Mouse (Mus musculus): Measurements from ENCODE around the gene Ifit3b. TPM values are rescaled to one million over a fixed set of nuclear protein-coding genes. Genes with fewer than 3 reads are reported as not detected.
"Not testable (repeated sequence)": the region's sequence is repeated elsewhere in the genome, so short reads cannot be mapped to it uniquely, and the experiment has no call there.

Gene Ifit3b
- polyA plus RNA-seq (2015; fragmentation: Nextera tagmentation; extraction: Ambion mirVana): 0.25 TPM in 1 of 2 replicates, not detected in the other

DNA sequence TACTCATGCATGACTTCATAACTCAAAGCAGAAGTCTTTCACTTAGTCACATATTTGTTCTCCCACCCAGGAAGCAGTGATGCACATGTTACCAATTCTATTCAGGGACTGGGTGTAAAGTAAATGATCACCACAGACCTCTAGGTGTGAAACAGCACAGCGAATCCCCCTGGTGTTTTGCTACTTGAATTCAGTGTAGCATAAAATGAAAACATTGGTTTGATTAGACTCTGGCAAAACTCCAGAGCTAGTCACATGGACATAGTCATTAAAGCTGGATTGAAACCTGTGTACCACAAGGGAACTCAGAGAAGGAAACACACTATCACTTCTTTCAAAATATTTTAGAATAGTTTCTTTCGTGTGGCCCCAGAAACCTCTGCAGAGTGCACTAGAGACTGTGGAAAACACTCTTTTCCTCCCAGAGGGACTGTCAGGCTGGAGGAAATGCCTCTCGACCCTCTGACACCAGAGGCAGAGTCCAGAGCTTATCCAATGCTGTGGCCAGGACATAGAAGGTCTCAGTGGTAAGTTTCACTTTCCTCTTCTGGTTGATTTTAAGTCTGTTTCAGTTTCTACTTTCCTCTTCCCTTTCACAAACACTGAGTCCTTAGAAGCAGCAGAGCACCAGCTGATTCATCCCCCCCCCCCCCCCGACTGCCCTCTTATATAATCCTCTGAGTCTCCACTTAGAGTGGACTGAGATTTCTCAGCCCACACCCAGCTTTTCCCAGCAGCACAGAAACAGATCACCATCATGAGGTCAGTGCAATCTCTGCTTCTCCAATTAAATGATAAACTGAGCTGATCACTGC is at the start of gene Ifit3b:
Gene Ifit3b, plus strand, starts transcription at position 734 of the 815 bp plus-strand sequence.
- H3K27ac ChIP-seq (ENCODE audit: low read length); H3K27me3 ChIP-seq (ENCODE audit: control insufficient read depth, insufficient read depth, low read depth, low read length): not testable (repeated sequence)

DNA sequence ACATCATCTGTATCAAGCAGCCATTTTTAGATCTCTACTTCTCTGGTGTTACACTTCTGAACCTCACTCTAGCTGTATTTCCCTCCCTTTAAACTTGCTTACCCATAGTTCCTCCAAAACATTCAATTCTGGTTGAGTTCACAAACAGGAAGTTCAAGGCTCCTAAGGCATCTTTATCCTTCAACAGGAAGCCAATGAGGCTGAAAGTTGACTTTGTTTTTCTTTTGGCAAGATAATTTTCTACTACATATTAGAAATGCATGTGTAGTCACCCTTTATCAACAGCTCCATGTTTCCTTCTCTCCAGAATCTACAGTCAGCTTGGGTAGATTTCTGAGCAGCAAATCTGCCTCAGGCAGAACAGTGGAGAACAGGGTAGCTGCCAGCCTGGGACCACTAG is 45.2 kb upstream of the Ifit3b start:
- H3K27ac ChIP-seq (ENCODE audit: low read length): no peak overlapping the region
- no peak for ATAC-seq (ENCODE audit: low read depth)
- H3K27me3 ChIP-seq (ENCODE audit: control insufficient read depth, insufficient read depth, low read depth, low read length): no peaks in the 10 kb centered on the region

More for the DNA sequence above, at the start of gene Ifit3b:
- not testable (repeated sequence) for H3K9ac ChIP-seq (ENCODE audit: low read length); H3K4me3 ChIP-seq (ENCODE audit: low read length); H3K4me2 ChIP-seq (ENCODE audit: low read depth, low read length); H3K4me1 ChIP-seq (replicated peaks; ENCODE audit: control insufficient read depth, insufficient read depth, low read length); H3K36me3 ChIP-seq (ENCODE audit: control insufficient read depth, insufficient read depth, low read length); H3K9me3 ChIP-seq (ENCODE audit: control insufficient read depth, low read length)
- WGBS: 33% methylated on average over 4 of the region's 4 CpGs
- ATAC-seq (ENCODE audit: low read depth): peak; percentile 64

DNA sequence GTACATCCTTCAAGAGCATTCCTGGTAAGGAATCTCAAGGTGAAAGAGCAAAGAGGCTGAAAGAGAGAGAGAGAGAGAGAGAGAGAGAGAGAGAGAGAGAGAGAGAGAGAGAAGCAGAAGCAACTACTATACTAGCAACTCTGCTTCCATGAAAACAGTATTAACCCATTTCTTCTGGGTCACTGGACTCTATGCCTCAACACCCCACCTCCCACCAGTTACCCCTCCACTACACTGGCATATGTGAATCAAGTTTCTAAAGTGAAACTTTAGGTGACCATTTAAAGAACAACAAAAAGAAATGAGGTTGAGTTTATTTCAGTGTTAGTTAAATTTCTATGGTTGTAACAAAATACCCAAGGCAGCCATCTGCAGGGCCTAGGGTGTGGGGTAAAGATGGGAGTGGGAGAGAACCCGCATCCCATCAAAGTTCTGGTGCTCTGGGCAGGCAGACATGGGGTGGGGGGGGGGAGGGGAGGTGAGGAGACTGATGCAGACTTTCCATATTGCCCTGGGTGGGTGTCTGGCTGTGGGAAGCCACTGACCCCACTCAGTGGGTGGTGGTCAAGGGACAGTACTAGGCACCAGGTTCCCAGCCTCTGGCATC is 41.5 kb upstream of the Ifit3b start:
- WGBS: 100% methylated on average over 1 of the region's 1 CpGs

More for the DNA sequence above, 45.2 kb upstream of the Ifit3b start:
- Histone ChIP-seq H3K4me1 (replicated peaks; ENCODE audit: control insufficient read depth, insufficient read depth, low read length) (no peaks in the 10 kb centered on the region), H3K9ac (ENCODE audit: low read length) (no peak overlapping the region), H3K4me3 (ENCODE audit: low read length) (no peak overlapping the region), H3K9me3 (ENCODE audit: control insufficient read depth, low read length) (no peaks in the 10 kb centered on the region), H3K4me2 (ENCODE audit: low read depth, low read length) (no peak overlapping the region), H3K36me3 (ENCODE audit: control insufficient read depth, insufficient read depth, low read length) (no peaks in the 10 kb centered on the region)

DNA sequence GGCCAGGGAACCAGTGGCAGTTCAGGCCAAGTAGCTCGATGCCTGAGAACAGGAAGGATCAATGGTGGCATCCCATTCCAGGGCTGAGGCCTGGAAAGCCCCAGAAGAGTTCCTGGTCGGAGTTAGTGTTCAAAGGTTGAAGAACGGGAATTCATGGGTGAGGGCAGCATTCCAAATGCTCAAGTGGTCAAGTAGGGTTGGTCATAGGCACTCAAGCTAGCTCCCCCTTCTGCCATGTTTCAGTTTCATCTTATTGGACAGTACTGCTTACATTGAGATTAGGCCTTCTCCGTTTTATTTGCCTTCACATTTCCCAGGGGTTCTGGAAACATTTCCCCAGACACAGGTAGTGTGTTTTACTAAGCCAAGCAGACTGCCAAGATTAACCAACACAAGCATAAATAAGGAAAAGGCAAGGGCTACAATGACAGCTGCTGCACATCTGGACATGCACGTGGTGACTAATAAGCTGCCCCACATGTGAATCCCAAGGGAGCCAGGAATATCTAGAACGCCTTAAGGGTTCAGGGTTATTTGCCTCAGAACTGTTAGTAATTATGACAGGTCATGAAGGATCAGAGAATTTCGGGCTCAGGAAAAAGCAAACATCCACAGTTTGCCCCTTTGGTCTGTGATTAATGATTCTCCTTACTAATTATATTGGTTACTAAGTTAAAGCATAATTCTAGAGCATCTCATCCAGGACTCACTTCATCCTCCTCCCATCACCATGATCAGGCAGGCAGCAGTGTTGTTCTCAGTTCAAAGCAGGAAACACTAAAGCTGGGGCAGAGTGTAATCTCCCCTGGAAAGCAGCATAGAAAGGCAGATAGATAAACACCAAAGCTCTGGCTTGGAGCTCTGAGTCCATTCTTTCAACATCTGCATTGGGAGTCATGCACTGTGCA is 38.5 kb upstream of the Ifit3b start:
- no peak overlapping the region for H3K4me2 ChIP-seq (ENCODE audit: low read depth, low read length)
- no peak overlapping the region for H3K4me3 ChIP-seq (ENCODE audit: low read length)
- H3K27ac ChIP-seq (ENCODE audit: low read length): no peak overlapping the region
- no peaks in the 10 kb centered on the region for H3K27me3 ChIP-seq (ENCODE audit: control insufficient read depth, insufficient read depth, low read depth, low read length)
- no peak overlapping the region for H3K9ac ChIP-seq (ENCODE audit: low read length)
- 51% methylated on average over 7 of the region's 7 CpGs for WGBS
- H3K9me3 ChIP-seq (ENCODE audit: control insufficient read depth, low read length): no peaks in the 10 kb centered on the region
- no peaks in the 10 kb centered on the region; the same call in 1 of the 2 replicates for H3K36me3 ChIP-seq (ENCODE audit: control insufficient read depth, insufficient read depth, low read length)
- ATAC-seq (ENCODE audit: low read depth): peak; percentile 78
- H3K4me1 ChIP-seq (replicated peaks; ENCODE audit: control insufficient read depth, insufficient read depth, low read length): peaks cover 3% of the 10 kb centered on the region; the same call in 1 of the 2 replicates

More for the DNA sequence above, 41.5 kb upstream of the Ifit3b start:
- H3K27me3 ChIP-seq (ENCODE audit: control insufficient read depth, insufficient read depth, low read depth, low read length): no peaks in the 10 kb centered on the region
- ATAC-seq (ENCODE audit: low read depth): no peak
- H3K4me1 ChIP-seq (replicated peaks; ENCODE audit: control insufficient read depth, insufficient read depth, low read length): peaks cover 3% of the 10 kb centered on the region; the same call in 1 of the 2 replicates
- no peak overlapping the region for H3K9ac ChIP-seq (ENCODE audit: low read length)
- no peak overlapping the region for H3K4me3 ChIP-seq (ENCODE audit: low read length)
- H3K9me3 ChIP-seq (ENCODE audit: control insufficient read depth, low read length): no peaks in the 10 kb centered on the region
- H3K36me3 ChIP-seq (ENCODE audit: control insufficient read depth, insufficient read depth, low read length): no peaks in the 10 kb centered on the region
- no peak overlapping the region for H3K27ac ChIP-seq (ENCODE audit: low read length)
- H3K4me2 ChIP-seq (ENCODE audit: low read depth, low read length): no peak overlapping the region

DNA sequence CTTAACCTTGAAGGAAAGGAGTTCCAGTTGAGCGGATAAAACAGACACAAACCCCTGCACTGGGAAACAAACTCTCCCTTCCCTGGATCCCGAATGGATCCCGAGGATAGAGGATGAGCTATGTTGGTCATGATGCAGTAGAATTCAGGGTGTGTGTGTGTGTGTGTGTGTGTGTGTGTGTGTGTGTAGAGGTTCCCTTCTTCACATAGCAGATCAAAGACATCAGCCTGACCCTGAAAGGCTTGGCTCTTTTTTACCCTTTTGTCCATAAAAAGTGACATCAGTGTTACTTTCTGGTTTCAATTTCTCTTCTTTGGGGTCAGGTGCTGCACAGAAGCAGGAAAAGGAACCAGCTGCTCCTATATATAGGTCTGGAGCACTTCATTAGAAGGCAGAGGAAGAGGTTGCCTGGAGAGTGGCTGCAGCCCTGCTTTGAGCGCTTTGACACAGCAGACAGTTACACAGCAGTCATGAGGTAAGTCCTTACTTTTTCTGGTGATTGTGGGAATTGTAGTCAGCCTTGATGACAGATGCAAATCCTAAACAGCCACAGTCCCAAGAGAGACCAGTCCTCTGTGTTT is 37.8 kb upstream of the Ifit3b start:
- no peak overlapping the region for H3K27ac ChIP-seq (ENCODE audit: low read length)
- no peak overlapping the region for H3K4me3 ChIP-seq (ENCODE audit: low read length)
- 78% methylated on average over 4 of the region's 4 CpGs for WGBS
- no peaks in the 10 kb centered on the region for H3K9me3 ChIP-seq (ENCODE audit: control insufficient read depth, low read length)
- H3K36me3 ChIP-seq (ENCODE audit: control insufficient read depth, insufficient read depth, low read length): no peaks in the 10 kb centered on the region; the same call in 1 of the 2 replicates
- peaks cover 3% of the 10 kb centered on the region; the same call in 1 of the 2 replicates for H3K4me1 ChIP-seq (replicated peaks; ENCODE audit: control insufficient read depth, insufficient read depth, low read length)
- no peak overlapping the region for H3K9ac ChIP-seq (ENCODE audit: low read length)
- H3K4me2 ChIP-seq (ENCODE audit: low read depth, low read length): no peak overlapping the region
- H3K27me3 ChIP-seq (ENCODE audit: control insufficient read depth, insufficient read depth, low read depth, low read length): no peaks in the 10 kb centered on the region
- ATAC-seq (ENCODE audit: low read depth): no peak

DNA sequence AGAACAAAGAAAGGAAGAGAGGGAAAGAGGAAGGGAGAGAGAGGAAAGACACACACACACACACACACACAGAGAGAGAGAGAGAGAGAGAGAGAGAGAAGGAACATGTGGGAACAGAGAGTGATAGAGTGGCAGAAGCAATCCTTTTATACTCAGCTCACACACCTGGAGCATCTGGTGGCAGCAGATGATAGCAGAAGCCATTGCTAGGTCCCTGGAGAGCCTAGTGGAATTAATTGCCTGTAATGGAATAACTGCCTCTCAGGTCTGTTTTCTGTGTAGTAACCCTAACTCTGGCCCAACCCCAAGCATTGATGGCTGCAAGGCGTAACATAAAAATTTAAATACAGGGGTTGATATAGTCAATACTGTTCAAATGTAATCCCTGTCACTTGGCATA is 36.7 kb upstream of the Ifit3b start:
- H3K4me3 ChIP-seq (ENCODE audit: low read length): no peak overlapping the region
- no peak for ATAC-seq (ENCODE audit: low read depth)
- H3K27me3 ChIP-seq (ENCODE audit: control insufficient read depth, insufficient read depth, low read depth, low read length): no peaks in the 10 kb centered on the region
- H3K4me1 ChIP-seq (replicated peaks; ENCODE audit: control insufficient read depth, insufficient read depth, low read length): peaks cover 3% of the 10 kb centered on the region; the same call in 1 of the 2 replicates
- no peak overlapping the region for H3K27ac ChIP-seq (ENCODE audit: low read length)
- H3K9ac ChIP-seq (ENCODE audit: low read length): no peak overlapping the region
- H3K4me2 ChIP-seq (ENCODE audit: low read depth, low read length): no peak overlapping the region
- no peaks in the 10 kb centered on the region for H3K9me3 ChIP-seq (ENCODE audit: control insufficient read depth, low read length)
- H3K36me3 ChIP-seq (ENCODE audit: control insufficient read depth, insufficient read depth, low read length): no peaks in the 10 kb centered on the region; the same call in 1 of the 2 replicates
- WGBS: 93% methylated on average over 1 of the region's 1 CpGs

DNA sequence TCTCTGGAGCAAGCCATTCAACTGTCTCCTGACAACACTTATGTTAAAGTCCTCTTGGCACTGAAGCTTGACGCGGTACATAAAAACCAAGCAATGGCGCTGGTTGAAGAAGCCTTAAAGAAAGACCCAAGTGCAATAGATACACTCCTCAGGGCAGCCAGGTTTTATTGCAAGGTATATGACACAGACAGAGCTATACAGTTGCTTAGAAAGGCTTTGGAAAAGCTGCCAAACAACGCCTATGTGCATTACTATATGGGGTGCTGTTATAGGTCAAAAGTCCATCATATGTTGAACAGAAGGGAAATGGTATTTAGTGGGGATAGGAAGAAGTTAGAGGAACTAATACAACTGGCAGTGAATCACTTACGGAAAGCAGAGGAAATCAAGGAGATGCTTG is 34.1 kb upstream of the Ifit3b start:
- Histone ChIP-seq H3K27me3 (ENCODE audit: control insufficient read depth, insufficient read depth, low read depth, low read length) (no peaks in the 10 kb centered on the region), H3K9ac (ENCODE audit: low read length) (no peak overlapping the region), H3K36me3 (ENCODE audit: control insufficient read depth, insufficient read depth, low read length) (no peaks in the 10 kb centered on the region; the same call in 1 of the 2 replicates), H3K9me3 (ENCODE audit: control insufficient read depth, low read length) (no peaks in the 10 kb centered on the region), H3K4me1 (replicated peaks; ENCODE audit: control insufficient read depth, insufficient read depth, low read length) (peaks cover 3% of the 10 kb centered on the region; the same call in 1 of the 2 replicates), H3K4me3 (ENCODE audit: low read length) (no peak overlapping the region), H3K27ac (ENCODE audit: low read length) (no peak overlapping the region), H3K4me2 (ENCODE audit: low read depth, low read length) (no peak overlapping the region)
- no peak for ATAC-seq (ENCODE audit: low read depth)
- 94% methylated on average over 5 of the region's 5 CpGs for WGBS

DNA sequence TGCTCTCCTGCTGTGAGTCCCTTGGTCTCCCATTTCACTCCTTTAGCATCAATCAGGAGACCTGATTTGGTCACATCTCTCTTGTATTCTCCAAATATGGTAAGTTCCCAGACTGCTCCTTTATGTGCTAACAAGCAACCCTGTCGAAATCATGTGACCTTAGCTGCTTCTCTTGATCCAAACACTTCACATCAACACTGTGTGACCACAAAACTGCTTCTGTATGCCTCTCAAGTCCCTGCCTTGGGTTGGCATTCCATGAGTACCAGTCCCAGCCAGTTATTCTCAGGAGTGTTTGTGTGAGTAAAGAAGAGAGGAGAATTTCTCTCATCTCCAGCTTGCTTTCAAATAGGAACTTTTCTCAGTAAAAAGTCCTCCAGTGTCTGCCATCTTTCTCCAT is 30.6 kb upstream of the Ifit3b start:
- no peaks in the 10 kb centered on the region for H3K27me3 ChIP-seq (ENCODE audit: control insufficient read depth, insufficient read depth, low read depth, low read length)
- 48% methylated on average over 1 of the region's 1 CpGs for WGBS
- H3K4me2 ChIP-seq (ENCODE audit: low read depth, low read length): no peak overlapping the region
- no peak overlapping the region for H3K4me3 ChIP-seq (ENCODE audit: low read length)
- no peak overlapping the region for H3K9ac ChIP-seq (ENCODE audit: low read length)
- ATAC-seq (ENCODE audit: low read depth): peak; percentile 79
- no peaks in the 10 kb centered on the region; the same call in 1 of the 2 replicates for H3K36me3 ChIP-seq (ENCODE audit: control insufficient read depth, insufficient read depth, low read length)
- peak overlapping the region; percentile 9; the same call in 1 of the 2 replicates for H3K27ac ChIP-seq (ENCODE audit: low read length)
- no peaks in the 10 kb centered on the region for H3K4me1 ChIP-seq (replicated peaks; ENCODE audit: control insufficient read depth, insufficient read depth, low read length)
- H3K9me3 ChIP-seq (ENCODE audit: control insufficient read depth, low read length): no peaks in the 10 kb centered on the region

Measured in lung, embryonic 16.5 days (tissue).